Mouse (Mus musculus): ENCODE results near the gene Helt. TPM values are rescaled to one million over a fixed set of nuclear protein-coding genes. Genes with fewer than 3 reads are reported as not detected.
"Not testable (repeated sequence)": the region's sequence is repeated elsewhere in the genome, so short reads cannot be mapped to it uniquely, and the experiment has no call there.

Helt gene
- total RNA-seq, 2 experiments from 2014 or later: not detected

DNA sequence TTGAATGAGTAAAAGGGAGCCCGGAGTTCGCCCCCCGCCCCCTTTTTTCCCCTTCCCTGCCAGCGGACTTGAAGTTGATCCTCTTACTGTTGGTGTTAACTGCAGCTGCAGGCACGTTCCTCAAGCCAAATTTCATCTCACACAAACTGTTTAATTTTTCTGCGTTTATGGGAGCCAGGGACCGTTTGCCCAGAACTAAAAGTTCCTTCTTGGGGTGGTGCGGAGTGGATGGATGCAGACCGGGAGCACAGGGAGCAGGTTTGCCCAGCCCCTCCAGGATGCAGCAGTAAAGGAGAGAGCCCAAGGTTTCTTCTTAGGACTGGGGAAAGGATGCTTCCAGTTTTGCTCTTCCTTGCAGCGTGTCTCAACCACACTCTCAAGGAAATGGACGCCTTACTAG, 2.1 kb upstream of the Helt start:
- no peak for DNase-seq

DNA sequence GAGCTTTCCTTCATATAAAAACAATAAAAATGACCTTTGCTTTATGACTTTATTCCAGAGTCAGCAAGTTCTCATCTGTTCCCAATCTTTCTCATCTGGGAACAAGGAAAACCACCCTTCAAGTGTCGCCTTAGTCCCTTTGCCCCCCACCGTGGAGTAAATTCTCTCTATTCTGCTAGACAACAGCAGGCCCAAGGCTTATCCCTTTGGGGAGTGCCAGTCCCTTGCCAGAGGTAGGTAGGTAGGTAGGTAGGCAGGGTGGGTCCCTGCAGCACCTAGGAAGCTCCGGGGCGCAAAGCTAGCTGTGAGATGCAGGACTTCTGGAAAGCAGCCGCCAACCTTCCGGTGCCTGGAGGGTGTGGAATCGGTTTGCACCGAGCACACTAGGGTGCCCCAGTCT, 1.5 kb upstream of the Helt start:
- no peak for DNase-seq

DNA sequence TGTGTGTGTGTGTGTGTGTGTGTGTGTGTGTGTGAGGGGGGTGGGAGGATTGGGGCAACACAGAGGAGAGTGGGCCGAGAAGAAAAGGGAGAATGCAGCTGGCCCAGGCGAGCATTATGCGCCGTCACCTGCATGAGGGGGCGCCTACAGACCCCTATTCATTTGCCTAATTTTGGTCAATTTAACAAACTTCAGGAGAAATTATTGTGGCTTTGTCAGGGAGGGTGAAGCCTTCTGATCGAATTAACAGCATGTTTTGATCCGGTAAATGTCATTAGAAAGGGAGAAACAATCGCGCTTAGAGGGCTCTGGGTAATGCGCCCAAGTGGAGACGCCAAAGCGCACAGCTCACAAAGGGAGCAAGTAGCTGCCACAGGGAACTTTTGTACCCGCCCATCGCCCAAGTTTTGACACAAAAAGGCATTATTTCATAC, 647 bp upstream of the Helt start:
- DNase-seq: no peak

DNA sequence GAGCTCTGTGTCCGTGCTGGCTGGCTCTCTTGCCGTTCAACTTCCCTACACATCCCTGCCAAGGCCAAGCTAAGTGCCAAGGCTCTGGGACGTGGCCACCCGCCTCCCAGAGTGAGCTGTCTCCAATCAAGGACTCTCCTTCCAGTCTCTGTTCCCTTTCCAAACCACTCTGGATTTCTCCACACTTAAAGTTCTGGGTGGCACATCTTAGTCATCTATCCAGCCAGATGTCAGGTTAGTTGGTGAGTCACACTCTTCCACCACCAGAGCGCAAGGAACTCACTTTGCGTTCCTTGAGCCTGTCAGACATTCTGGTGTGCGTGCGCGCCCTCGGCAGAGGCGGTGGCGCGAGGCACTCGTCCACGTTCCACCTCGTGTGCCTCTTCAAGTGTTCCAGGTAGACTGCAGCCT, 725 bp downstream of the Helt start:
- peak; percentile 53 for DNase-seq

DNA sequence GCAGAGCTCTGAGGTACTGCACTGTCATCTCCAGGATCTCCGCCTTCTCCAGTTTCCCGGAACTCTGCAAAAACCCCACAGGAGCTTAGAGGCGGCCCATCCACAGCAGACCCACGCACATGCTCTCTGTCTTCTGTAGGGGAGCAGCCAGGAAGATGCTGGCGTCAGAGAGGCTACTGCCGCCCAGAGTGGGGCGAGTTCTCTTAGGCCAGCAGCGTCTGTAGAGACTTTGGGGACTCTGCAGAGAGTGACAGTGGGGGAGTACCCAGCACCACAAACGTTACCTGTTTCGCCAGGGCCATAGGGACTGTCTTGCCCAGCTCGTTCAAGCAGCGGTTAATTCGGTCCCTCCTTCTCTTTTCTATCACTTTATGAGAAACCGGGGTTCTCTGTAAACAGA, 1.3 kb downstream of the Helt start:
- DNase-seq: no peak

DNA sequence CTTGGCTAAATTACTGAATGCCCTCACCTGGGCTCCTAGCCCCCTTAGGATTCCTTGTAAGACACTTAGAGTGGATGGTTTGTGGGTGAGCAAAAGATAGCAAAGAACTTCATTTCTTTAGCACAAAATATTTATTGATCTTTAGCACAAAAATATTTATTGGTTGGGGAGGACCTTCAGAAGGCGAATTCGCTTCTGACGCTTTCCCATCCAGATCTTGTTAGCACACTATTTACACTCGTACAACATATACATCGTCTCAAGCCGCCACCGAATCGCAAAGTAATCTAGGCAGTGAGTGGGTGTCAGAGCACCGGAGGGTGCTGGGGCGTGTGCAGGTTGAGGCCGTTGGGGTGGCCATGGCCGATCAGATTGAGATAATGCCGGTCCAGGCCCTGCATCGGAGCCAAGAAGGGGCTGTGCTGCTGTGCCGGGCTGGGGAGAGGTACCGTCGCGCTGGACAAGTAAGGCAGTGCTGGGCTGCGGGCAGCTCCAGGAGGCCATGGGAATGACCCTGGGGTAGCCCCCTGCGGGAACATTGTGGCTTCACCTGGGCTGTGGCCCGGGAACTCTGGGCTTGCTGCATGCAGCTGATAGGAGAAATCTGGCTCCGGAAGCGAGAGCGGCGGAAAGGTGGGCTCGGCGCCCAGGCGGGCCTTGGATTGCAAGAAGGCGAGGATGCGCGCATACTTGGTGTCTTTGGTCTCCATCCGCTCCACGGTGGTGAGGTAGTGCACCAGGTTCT, 2.4 kb downstream of the Helt start:
- no peak for DNase-seq

DNA sequence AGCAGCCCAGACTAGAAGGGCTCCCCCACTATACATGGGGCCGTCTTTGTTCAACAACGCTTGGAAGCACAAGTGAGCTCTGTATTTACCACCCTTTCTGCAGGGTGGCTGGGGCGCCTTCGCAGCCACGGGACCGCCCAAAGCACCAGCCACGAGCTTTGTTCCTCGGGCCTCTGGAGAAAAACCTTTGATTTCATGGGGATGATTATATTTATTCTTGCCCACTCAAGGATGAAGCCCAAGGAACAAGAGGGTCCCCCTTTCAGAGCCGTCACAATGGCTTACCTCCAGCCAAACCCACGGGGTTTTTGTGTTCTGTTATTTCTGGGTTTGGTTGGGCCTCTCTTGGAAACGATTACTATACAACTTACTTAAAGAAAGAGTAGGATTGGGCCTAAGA, 5.2 kb downstream of the Helt start:
- no peak for DNase-seq

DNA sequence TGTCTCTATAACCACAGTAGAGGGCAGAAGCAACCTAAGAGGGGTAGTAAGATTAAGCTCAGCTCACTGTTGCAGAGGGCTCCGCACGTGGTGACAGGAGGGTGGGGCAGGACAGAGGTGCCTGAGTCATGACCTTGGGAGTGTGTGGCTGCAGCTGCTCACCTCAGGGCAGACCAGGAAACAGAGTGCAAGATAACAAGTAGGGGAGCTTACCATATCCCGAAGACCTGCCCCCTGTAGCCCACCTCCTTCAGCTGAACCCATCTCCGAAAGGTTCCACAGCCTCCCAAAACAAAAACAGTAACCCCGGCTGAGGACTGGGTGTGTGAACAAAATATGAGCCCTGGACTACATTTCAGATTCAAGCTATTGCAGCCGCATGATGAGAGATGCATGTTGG, 6.5 kb downstream of the Helt start:
- no peak for DNase-seq

DNA sequence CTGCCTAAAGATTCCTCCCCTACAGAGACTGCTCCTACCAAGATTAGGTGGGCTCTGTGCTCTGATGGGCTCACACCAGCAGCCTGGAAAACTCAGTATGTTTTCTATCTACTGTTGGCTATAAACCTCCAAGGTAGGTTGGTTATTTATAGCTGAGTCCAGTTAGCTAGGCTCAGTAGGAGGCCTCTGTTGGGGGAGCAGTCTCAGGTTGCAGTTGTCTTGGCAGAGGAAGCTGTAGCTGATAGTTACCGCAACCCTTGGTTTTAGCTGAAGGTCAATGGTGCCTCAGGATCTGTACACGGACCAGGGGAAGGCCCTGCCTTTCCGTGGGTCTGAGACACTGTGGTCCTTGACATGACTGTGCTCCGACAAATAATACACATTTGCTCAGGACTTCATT, 8.5 kb downstream of the Helt start:
- no peak for DNase-seq

DNA sequence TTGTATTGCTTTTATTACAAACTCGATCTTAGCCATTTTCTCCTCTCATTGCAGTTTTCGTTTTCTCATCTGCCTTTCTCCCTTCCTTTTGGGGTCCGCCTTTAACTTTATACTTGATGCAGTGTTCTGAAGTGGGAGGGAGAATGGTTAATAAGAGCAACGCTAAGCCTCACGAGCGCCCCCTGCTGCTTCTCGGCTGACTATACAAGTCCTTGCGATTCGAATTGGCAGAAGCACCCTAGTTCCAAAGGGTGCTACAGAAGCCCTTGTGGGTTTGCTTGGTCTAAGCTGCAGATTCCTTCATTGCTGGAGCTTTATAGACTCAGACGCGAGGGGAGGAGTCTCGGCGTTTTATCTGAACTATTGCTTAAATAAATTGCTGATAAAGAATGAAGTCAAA, 12.9 kb downstream of the Helt start:
- peak; percentile 85 for DNase-seq

DNA sequence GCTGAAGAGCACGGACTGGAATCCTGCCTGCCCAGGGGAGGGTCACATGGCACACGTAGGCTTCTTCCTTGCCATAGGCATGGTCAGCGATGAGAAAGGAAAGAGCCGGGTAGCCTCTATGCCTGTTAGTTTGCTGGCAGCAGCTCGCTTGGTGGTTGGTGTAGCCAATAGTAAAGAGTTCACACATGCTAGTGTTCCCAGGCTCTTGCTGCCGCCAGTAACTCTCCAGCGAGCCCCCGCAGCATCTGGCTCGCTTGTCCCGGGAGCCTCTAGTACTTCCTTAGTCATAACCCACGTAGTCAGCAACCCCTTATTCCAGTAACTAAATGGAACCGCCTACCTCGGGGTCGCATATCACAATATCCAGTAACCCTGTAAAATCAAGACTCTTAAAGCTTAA, 17.5 kb downstream of the Helt start:
- DNase-seq: no peak

DNA sequence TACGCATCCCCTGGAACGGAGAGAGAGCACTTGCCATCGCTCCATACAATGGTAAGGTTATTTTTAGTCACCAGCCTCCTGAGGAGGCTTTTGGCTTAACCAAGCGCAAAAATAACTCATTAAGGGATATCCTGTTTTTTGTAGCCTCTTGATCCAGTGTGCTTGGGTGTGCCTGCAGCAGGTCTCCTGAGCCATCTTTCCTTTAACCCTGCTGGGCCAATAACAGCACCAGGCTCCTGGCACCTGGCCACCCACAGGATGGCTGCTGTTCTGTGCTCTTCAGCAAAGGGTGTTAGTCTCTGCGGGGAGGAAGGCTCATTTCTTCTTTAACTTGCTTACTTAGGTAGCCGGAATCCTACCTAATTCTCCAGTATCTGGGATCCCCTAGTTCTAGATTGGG, 23.7 kb downstream of the Helt start:
- no peak for DNase-seq

DNA sequence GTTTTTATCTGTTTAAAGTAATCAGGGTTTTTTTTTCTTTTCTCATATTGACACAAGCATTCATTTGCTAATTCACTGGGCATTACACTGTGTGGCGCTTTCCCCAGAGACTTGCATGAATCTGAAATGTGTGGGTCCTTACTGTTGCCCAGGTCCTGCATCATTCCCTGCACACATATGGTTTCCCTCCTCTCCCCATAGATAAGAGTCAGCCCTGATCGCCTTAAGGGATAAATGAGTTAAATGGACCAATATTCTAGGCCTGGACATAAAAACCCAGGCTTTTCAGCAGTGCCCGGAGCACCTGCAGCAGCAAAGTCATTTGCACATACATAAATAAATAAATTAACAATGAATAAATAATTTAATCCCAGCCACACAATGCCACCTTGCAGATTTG, 24.3 kb downstream of the Helt start:
- DNase-seq: no peak

DNA sequence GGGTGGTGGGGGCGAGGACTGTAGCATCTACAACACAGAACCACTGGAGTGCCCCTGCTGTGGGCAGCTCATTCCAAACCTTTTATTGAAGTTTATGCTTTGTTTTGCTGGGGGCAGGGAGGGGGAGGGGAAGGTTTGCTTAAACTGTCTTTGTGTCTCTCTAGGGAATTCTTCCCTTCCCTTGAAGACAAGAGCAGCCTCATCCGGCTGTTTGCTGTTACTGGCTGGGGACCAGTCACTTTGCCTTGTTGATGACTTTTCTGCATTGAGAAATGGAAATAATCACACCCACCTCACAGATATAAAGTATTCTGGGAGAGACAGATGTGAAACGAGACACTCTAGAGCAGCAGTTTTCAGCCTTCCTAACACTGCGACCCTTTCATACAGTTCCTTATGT, 27.7 kb downstream of the Helt start:
- DNase-seq: no peak

DNA sequence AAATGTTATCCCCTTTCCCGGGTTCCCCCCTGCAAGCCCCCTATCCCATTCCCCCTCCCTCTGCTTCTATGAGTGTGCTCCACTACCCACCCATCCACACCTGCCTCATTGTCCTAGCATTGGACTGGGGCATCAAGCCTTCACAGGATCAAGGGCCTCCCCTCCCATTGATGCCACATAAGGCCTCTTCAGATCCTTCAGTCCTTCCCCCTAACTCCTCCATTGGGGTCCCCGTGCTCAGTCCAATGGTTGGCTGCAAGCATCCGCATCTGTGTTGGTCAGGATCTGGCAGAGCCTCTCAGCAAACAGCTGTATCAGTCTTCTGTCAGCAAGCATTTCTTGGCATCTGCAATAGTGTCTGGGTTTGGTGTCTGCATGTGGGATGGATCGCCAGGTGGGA, 30.3 kb downstream of the Helt start:
- not testable (repeated sequence) for DNase-seq

DNA sequence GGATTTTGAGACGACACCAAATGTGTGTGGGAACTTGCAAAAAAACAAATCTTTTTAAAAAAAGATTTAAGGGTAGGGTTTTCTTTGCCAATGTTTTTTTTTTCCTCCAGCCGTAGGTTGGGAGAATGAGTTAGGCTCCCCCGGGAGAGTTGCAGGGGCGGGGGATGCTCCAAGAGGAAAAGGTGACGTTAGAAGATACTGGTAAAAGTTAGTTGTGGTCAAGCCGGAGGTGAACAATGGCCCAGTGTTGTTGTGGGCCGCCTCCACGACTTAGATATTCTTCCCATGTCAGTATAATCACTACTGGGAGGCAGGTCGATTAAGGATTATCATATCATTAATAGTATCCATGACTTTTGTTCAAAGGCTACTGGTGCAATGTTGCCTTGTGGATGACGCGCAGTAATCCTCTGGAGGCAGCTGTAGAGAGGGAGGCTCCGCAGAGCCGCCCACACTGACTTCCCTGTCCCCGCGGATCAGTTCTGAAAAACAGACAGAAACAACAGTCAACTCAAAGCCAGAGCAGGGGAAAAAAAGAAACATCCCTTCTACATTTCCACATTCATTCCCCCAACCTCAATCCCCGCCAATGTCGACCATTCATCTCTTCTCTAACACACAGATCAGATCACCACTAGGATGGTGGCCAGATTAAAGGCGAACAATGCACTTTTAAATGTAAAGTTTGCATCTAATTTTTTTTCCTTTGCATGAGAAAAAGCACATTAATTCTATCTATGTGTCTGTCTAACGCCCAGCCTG, 36.4 kb downstream of the Helt start:
- DNase-seq: no peak

DNA sequence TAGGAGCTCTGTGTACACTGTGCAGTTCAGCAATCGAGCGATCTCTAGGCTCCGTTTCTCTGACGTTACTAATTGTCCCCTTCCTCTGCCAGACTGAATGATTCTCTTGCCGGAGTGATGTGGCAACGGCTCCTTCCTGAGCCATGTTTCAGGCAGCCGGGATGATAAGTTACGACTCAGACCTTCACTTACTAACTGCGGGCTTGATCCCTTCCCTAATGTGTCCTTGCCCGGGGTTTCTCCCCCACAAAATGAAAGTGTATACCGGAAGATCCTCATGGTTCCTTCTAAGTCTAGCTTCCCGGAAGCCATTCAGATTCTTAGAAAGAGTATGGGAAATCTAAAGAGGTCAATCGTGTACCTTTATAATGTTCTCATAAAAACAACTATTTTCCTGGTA, 42.0 kb downstream of the Helt start:
- no peak for DNase-seq

DNA sequence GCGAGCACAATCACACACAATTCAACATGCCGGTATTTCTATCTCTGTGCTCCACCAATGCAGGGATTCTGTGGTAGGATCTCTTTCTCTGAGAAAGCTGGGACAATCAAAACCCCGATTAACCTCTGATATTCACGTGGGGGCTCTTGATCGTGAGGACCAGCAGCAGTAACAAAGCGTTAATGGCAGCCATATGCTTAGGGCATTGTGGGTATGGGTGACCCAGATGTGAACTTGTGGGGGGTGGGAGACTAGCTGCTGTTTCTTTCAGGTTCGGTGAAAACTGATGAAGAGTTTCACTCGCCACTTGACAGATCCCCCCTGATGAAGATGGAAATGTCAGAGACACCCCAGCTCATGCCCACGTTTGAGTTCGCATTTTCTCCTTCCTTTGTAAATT, 42.9 kb downstream of the Helt start:
- no peak for DNase-seq

DNA sequence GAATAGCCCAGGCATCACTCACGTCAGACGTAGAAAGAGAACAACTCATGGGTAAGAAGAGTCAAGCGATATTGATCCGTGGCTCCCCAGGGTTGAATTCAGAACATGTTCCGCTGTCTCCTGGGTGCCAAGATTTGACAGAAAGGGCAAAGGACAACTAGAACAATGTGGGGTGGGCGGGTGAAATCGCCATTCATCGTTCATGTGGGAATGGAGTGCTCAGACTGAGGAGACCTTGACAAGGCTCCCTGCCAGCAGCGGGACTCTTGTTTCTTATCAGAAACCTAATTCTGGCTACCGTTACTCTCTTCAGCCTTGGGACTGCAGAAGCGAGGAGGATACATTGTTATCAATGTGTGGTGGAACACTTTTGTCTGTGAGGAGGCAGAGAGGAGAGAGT, 48.1 kb downstream of the Helt start:
- DNase-seq: peak; percentile 45

DNA sequence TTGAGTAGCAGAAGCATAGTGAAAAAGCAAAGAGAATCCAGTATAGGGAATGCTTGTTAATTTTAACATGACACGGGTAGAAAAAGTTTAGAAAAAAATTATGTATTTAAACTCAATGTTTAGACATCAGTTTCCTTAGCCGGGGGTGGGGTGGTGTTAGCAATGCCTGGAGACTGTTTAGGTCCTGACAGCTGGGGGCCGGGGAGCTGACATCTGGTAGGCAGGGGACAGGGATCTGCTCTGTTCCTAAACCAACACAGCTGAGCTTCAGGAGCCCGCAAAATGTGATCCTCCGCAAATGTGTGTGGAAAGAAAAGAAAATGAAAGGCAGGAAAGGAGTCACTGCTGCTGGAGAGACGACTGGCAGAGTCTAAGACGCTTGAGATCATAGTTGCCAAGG, 51.5 kb downstream of the Helt start:
- no peak for DNase-seq

All from adrenal gland, postnatal 10 days (tissue).